Mouse (Mus musculus): ENCODE results near the gene Abcc12.

Gene Abcc12

DNA sequence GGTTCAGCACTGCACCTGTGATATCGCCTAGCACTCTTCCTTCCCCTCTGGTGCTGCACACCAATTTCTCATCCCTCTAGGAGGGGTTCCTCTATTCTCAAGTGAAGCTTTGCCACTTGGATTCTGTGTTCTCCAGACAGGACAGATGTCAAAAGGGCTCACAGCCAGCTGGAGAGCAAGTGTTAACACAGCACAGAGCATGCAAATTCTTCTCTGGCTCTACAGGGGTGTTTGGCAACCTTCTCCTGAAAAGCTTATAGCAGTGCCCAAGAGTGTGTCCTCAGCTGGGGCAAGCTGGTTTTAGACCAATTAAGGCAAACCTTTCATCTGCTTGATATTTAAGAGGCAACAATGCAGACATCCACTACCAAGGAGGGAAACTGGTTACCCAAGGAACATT lies 66.3 kb downstream of the Abcc12 start:
- no peak for DNase-seq (ENCODE audit: extremely low read depth, low read depth)

DNA sequence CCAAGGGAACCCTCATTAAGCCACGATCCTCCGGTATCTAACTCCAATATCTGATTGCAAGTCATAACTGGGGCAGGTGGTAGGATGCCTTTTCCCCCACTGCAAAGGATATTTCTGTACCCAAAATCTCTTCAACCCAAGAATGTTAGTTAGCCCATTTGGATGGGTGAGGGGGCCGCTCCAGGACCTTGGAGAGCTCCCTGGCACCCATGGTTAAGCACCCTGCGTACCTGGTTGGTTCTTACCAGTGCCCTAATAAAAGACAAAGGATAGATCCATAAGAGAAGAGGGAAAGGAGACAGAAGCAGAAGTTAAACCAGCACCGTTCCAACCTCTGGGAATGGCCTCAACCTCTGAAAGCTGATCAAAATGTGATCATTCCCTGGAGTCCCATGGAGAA lies 67.6 kb downstream of the Abcc12 start:
- no peak for DNase-seq (ENCODE audit: extremely low read depth, low read depth)

DNA sequence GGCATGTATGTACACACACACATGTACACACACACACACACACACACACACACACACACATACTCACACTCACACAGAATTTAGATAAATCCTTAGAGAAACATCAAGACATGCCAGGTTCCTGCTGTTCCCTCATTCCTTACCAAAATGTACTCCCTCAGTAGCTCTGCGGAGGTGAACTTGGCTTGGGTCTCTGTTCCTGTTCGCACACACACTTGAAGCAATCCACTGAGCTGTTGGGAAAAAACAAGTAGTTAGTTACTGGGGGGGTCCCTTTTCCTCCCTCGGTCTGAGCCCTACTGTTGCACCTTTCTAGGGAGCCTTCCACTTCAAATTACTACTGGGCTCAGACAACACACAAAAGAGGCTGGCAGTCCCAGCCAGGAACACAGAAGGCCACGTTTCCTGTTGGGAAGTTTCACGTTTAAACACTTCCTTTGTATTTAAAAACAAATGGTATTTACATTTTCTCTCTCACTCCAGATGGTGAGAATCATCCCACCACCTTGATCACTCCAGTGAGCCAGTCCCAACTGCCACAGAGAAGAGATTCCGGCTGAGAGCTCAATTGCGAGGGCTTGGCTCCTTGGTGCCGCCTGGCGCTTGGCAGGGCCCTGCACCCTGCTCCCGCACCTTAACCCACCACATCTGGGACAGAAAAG lies 68.2 kb downstream of the Abcc12 start:
- DNase-seq (ENCODE audit: extremely low read depth, low read depth) = no peak

DNA sequence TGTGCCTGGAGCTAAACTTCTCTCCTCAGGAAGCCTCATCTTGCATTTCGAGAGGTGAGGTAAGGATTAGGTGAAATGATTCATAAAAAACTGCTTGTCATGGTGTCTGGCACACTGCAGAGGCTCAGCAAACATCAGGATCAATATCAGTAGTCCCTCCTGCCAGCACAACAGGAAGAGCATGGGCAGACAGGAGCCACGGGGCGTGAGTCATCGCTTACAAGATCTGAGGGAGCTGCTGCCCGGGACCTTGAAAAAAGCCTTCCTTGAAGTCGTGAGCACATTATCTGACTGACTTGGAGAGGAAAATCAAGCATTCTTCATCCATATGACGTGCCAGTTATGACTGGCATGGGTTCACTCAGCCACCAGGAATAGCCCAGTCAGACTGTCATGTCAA lies 79.1 kb downstream of the Abcc12 start:
- no peak for DNase-seq (ENCODE audit: extremely low read depth, low read depth)

DNA sequence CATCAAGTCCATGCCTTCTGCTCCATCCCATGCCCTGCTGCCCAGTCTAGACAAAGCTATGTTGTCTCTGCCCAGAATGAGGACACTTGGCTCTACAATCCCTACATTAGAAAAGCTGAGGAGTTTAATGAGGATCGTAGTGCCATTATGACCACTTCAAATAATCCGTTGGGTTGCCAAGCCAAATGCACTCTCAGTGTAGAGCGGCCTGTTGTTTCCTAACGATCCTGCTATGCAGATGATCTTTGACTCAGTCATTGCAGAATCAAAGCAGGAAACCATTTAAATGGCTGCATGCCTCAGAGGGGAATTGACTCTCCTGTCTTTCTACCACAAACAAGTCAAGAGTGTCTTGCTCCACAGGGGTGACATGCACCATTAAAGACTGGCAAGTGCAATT lies 85.4 kb downstream of the Abcc12 start:
- no peak for DNase-seq (ENCODE audit: extremely low read depth, low read depth)

DNA sequence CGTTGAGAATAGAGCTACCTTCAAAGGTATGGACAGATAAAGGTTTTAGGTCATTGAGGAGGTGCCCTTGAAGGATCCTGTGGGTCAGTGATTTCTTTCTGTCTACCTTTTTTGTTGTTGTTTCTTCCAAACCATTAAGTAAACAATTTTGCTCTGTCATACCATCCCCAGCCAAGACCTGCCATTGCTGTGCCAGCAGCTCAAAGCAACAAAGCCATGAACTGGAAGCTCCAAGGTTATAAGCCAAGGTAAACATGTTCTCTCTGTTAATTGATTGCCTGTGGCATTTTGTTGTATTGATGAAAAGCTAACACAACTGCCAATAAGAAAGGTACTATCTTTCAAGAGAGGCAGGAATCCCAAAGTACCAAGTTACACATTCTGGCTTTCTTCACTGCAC lies 86.6 kb downstream of the Abcc12 start:
- DNase-seq (ENCODE audit: extremely low read depth, low read depth) = no peak

DNA sequence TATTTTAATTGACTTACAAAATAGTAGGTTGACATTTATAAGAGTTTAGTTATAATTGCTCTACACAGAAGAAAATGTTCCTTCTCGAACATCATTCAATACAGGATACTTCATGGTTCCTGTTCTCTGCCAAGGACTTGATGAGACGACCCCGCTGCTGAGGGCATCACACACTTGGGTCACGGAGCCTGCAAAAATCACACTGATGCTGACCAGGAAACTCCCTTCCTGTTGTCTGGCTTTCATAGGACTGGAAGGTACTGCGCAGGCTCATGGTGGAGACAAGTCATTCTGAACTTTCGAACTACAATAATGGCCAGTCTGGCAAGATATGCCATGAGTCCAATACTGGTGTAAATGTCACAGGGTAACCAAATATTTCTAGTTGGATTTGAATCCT lies 95.1 kb downstream of the Abcc12 start:
- DNase-seq (ENCODE audit: extremely low read depth, low read depth) = no peak

DNA sequence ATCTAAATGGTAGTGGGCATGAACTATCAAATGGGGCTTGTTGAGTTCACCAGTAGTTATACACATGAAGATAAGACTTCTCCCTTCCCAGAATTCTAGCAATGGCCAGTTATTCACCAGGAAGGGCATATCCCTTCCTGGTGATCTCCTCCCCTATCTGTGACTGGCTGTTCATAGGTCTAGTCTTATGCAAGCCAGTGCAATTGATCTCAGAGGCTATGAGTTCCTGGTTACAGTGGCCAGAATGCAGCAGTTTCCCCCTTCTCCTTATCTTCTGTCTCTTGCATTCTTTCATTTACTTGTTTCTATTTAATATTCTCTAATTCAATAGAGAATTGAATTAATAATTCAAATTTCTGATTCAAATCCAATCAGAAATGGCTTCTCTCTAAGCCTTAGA lies 96.2 kb downstream of the Abcc12 start:
- DNase-seq (ENCODE audit: extremely low read depth, low read depth) = no peak

DNA sequence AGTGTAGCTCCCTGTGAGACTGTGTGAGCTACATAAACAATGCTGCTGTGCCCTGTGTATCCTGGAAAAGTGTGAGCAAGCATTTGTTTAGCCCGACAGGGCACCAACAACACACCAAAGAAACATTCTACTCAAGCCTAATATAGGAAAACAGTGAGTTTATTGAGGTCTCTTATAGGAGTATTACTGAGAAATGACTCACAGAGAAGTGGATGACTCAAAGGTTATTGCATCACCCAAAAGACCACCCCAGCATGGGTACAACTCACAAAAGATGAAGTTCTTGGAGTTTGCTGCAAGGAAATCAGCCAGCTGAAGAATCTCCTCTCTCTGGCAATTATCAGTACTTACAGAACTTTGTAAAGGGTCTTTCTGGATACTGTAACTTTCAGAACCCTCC lies 98.4 kb downstream of the Abcc12 start:
- no peak for DNase-seq (ENCODE audit: extremely low read depth, low read depth)

DNA sequence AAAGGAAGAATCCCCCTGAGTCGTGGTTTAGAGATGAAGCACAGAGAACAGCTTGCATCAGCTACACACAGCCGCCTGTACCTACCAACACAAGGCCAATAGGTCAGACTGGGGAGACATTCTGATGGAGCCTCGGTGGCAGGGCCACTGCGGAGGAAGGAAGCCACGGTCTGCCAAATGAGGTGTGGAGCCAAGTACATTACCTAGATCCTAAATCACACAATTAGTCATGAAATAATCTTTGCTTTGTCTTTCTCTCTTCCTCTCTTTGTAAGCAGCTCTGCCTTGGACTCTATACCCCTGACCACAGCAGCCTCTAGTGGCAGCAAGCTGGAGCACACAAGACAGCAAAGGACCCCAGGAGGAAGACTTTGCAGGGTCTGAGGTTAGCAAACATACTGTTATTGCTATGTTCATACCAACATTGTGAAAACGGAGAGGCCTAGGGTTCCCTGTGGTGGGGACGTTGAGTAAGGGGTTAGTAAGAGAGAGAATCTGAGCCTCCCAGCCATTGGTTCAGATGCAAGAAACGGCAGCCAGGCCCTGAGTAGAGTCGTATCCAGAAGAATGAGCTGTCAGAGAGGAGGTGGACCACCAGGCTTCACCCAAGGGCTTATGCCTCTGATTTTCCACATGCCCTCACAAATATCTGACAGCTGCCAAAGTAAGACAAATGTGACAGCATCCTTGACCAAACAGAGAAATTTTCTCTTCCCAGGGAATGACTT lies 104.6 kb downstream of the Abcc12 start:
- no peak for DNase-seq (ENCODE audit: extremely low read depth, low read depth)

DNA sequence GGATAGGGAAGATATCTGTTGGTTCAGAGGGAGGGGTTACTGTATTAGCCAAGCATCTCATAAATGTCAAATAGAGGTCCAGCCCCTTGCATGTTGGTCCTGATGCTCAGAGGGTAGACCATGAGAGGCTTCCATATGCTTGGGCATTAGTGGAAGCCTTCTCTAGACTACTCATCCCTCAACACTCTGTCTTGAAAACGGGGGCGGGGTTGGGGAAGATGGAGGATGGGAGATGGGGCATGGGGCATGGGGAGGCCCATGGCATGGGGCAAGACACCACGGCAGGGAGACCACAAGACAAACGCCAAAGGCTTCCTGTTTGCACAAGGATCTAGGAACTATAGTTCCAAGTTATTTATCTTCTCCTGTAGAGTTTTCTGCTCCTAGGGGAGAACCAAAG lies 106.0 kb downstream of the Abcc12 start:
- no peak for DNase-seq (ENCODE audit: extremely low read depth, low read depth)

DNA sequence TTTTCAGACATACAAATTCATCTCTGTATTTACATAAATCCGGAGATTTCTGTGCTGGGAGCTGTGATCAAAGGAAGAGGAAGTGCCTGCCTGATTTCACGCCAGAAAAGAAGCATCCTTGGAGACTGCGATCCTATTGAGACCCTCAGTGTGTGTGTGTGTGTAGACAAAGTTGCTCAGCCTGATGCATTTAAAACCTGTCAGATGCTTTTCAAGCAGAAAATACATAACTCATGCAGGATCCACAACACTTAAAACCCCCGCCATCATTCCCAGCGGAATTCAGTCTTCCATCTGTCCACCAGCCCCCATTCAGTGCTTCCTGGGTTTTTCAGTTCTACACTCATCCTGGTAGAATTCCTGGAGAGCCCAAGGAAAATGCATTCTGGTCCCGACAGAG lies 107.4 kb downstream of the Abcc12 start:
- DNase-seq (ENCODE audit: extremely low read depth, low read depth) = no peak

DNA sequence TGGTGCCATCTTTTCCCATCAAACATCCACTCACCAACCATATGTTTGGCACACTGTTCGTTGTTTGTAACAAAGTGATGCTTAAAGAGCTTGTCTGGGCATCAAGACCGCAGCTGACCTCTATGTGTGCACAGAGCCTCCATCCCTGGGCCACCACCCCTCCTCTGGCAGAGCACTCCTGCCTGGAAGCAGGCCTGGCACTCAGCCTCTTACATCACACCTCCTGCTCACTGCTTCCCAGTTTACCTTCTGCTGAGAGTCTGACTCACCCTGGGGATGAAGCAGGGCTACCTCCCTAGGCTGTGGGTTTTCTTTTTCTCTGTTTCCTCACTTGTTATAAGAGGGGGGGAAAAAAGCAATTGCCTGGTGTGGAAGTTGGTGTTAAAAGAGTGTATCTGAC lies 109.8 kb downstream of the Abcc12 start:
- no peak for DNase-seq (ENCODE audit: extremely low read depth, low read depth)

DNA sequence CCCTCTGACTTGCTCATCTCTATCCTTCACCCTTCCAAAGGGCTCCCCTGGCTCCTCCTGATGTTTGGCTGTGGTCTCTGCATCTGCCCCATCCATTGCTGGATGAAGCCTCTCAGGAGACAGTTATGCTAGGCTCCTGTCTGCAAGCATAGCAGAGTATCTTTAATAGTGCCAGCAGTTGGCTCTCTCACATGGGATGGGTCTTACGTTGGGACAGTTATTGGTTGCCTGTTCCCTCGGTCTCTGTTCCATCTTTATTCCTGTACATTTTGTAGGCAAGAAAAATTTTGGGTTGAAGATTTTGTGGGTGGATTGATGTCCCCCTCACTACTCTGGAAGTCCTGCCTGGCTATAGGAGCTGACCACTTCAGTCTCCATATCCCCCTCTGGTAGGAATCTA lies 117.3 kb downstream of the Abcc12 start:
- no peak for DNase-seq (ENCODE audit: extremely low read depth, low read depth)

DNA sequence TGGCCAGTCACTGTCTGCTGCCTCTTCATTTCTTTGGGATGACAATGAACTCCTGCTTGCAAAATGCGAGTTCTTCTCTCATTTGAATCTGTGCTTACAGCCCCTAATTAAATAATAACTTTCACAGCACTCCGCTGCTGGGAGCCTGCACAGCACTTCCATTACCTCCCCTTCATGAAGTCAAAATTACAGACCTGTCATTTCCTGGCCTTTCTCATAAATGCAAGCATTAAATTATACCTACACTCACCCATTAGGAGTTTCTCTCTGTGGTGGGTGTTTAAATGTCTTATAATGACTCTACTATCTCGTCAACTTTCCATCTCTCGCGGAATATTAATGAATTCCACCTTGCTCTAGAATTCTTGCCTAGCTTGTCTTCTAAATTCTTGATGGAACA lies 120.1 kb downstream of the Abcc12 start:
- DNase-seq (ENCODE audit: extremely low read depth, low read depth) = no peak

DNA sequence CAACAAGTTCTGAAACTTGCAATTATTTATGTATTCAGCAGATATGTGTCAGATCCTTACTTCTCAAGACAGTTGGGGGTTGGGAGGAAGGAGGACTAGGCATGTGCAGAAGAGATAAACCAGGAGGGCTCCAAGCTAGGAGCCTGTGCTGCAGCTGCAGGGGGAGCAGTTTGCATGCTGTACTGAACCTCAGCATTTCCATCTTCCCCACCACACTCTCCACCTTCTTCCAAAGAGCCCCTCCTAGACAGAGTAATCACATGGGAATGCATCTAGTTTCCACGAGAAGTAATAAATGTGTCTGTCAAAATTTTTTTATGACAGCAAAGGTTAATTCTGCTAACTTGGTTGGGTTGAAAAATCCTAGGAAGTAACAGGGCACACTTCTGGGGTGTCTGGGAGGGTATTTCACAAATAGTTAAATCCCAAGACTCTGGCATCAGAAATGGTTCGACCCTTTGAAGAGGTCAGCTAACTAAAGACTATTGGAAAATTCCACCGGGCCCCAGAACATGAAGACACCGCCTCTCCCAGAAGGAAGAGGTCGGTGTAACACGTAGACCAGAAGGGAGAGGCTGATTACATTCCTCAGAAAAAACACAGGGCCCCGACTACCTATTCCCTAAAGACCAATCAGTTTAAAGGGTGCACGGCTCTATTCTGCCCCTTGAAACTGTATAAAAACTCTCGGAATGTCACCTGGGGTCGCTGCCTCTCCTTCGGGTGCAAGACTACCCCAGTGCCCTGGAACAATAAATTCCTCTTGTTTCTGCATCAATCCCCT lies 126.6 kb downstream of the Abcc12 start:
- DNase-seq (ENCODE audit: extremely low read depth, low read depth) = no peak

DNA sequence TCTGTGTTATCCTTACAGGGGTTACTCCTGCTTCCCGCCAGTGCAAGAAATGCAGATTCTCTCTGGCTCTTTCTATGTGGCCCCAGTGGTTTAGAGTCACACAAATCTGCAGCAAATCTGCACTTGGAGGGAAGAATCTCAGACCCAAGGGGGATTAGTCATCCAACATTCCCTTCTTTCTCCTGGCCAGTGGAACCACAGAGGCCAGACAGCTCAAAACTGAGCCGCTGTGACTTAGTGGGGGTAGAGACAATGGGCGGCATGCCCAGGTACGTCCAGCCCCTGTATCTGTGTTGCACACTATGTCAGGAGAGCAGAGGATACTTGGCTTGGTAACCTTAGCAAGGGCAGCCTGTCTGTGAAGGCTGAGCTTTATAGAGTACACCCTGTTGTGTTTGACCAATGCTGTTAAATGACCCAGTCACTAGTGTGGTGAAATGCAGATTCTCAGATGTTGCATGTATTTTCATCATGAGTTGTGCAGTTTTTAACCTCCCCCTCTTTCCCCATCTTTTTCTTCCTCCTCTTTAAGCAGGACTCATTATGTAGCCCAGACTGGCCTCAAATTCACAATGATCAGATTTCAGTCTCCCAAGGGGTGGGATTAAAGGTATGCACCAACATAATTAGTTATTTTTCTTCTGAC lies 130.5 kb downstream of the Abcc12 start:
- DNase-seq (ENCODE audit: extremely low read depth, low read depth) = no peak

DNA sequence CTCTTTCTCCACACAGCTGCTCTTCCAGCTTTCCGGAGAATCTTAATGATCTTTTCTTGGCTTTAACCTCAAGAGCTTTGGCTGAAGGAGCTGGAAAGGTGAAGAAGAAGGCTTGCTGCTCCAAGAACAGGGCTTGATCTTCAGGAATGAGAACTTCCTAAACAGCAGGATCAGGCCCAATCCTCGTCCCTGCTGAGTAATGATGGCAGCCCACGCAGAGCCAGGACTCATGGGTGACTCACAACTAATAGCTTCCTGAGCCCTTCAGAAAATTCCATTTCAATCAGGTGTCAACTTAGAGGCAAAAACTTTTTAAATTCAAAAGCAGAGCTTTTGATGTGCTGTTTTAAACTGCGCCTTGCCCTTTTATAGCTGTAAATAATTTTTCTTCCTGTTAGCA lies 135.0 kb downstream of the Abcc12 start:
- DNase-seq (ENCODE audit: extremely low read depth, low read depth) = no peak

DNA sequence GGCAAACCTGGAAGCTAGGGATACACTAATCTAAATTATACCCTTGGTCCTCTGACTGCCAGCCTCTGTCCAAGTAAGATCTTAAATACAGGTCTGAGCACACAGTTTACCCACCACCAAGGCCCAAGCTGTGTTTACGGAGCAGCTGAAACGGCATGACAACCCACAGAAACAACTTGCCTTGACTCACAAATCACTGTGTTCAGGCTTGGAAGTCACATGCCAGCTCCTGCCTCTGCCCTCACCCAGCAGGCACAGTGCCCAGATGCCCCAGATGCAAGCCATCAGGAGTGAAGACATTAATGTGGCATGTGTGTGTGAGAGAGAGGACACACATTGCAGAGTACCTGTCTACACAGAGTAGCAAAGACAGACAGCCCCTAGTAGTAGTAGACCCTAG lies 136.7 kb downstream of the Abcc12 start:
- no peak for DNase-seq (ENCODE audit: extremely low read depth, low read depth)

DNA sequence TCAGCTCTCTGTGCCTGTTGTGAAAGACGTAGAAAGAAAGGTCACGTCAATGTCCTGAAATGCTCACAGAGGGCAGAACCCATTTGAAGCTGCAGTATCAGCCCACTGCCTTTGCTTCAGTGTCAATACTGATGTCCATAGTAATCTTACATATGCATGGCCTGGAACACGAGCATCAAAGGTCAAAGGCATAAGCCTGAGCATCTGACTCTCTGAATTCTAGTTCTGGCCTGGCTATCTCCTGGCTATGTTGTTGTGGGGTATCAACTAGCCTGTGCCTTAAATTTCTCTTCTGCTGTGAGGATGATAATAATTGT lies 141.5 kb downstream of the Abcc12 start:
- no peak for DNase-seq (ENCODE audit: extremely low read depth, low read depth)

DNA sequence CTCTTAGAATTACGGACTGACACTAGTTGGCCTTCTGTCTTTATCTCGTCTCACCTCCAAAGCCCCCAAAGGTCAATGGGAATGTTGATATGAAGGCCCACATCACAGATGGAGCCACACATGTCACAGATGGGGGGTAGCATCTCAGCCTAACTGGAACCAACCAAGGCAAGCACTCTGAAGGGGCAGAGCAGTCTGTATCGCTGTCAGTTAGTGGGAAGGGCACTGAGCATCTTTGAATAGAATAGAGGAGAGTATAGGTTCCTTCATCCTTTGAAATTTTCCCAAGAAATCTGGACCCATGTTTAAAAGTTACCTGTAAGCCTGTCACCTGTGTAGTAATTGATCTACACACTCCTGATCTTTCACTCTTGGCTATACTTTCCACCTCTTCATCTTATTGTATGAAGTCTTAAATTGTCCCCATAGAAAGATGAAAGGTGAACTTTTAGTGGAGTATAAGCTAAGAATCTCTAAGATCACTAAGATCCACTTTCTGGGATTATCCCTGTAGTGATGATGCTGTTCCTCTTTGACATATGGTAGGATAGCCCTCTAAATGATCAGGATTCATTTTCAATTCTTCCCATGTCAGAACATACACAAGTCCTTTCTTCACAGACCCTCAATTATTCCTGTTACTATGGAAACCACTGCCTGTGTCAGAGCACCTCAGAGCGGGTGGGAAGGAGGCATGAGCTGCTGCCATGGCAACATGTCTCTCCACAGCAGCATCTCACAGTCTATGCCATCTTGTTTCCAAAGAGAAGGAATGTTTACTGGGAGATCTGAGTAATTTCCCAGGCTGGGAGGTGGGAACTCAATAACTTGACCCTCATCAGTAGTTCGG lies 142.1 kb downstream of the Abcc12 start:
- no peak for DNase-seq (ENCODE audit: extremely low read depth, low read depth)

Data from MEL-GATA-1-ER (cell line).